Mouse (Mus musculus) midbrain, embryonic 15.5 days (tissue): ENCODE results near the gene Ralgds. TPM values are rescaled to one million over a fixed set of nuclear protein-coding genes. Genes with fewer than 3 reads are reported as not detected.

Experiments
- ATAC-seq: fragments of 200-750 bp; cut with Nextera tagmentation; replicated peaks from 2 replicates; pipeline ENCODE4 v1.8.0; 2017; ENCODE audit warnings: moderate TSS enrichment
- H3K27ac ChIP-seq: fragments of 300-500 bp; sonication (generic); 2 replicates; pipeline ENCODE4 v1.5.1; 2015; ENCODE audit warnings: mild to moderate bottlenecking, inconsistent platforms
- H3K27me3 ChIP-seq: fragments of 300-500 bp; sonication (generic); replicated peaks from 2 replicates; pipeline ENCODE4 v1.6.1; 2015; ENCODE audit warnings: inconsistent platforms
- H3K36me3 ChIP-seq: fragments of 300-500 bp; sonication (generic); replicated peaks from 2 replicates; pipeline ENCODE4 v1.6.1; 2015; ENCODE audit warnings: inconsistent platforms
- H3K4me1 ChIP-seq: fragments of 300-500 bp; sonication (generic); 2 replicates; pipeline ENCODE4 v1.6.1; 2015; ENCODE audit warnings: inconsistent platforms
- H3K4me2 ChIP-seq: fragments of 300-500 bp; sonication (generic); 2 replicates; pipeline ENCODE4 v1.6.1; 2015; ENCODE audit warnings: inconsistent platforms, mild to moderate bottlenecking, moderate library complexity
- H3K4me3 ChIP-seq: fragments of 300-500 bp; sonication (generic); 2 replicates; pipeline ENCODE4 v1.5.1; 2015; ENCODE audit warnings: mild to moderate bottlenecking, inconsistent platforms
- H3K9ac ChIP-seq: fragments of 300-500 bp; sonication (generic); 2 replicates; pipeline ENCODE4 v1.6.1; 2015; ENCODE audit warnings: mild to moderate bottlenecking, inconsistent platforms
- H3K9me3 ChIP-seq: fragments of 300-500 bp; sonication (generic); 2 replicates; pipeline ENCODE4 v1.6.1; 2016; ENCODE audit warnings: inconsistent platforms
- WGBS: fragments of 180-500 bp; shearing (Covaris S2); methylation state at CpG from one replicate; pipeline ENCODE4 v1.1.7; 2015; ENCODE audit warnings: mixed read lengths; 5-methylcytosine and 5-hydroxymethylcytosine counted together
- polyA plus RNA-seq: library from polyadenylated mRNA; unstranded; fragments of >200 nt; fragmentation: Nextera tagmentation; extraction: Ambion mirVana; gene quantifications from 2 replicates; pipeline ENCODE4 v1.2.1, GENCODE M21; 2015

Ralgds gene
- polyA plus RNA-seq, 1 experiment from 2014 or later, result 92.0 TPM

DNA sequence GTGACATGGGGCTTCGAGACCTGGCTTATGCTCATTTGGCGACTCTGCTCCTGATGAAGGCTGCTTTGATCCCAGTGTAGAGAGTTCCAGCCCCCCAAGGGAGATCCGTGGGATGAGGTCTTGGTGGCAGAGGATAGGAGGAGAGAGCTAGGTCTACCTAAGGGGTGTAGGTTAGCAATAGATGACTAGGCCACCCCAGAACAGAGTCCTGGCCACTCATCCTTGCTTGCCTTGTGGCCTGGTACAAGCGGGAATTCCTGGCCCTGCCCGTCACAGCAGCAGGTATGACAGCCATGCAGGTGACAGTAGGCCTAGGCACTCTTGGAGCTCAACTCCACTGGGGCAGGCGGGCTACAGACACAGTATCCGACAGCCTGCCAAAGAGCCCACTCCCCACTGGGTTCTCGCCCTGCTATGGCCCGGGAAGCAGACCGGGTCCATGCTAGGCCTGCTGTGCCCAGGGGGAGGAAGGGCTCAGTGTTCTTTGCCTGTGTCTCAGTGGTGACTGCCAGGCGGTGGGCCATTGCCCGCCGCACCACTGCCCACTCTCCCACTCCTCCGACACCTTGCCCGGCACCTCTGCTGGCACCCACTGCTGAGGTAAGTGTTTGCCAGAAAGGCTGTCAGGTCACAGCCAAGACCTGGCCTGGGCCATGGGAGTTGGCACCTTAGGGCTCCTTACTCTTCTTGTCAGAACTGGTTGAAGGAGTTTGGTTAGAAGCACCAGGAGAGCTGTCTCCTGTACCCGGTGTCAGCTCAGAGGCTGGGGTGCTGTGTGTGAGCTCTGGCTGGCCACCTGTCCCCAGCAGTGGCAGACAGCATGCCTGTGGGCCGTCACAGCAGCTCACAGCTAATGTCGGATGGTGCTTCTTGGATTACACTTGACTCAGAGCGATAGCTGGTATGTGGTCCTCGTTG is 14.8 kb downstream of the Ralgds start:
- Histone ChIP-seq H3K27ac (no peak overlapping the region), H3K9ac (no peak overlapping the region), H3K36me3 (no peaks in the 10 kb centered on the region), H3K9me3 (no peaks in the 10 kb centered on the region), H3K27me3 (no peaks in the 10 kb centered on the region), H3K4me3 (no peak overlapping the region), H3K4me1 (peaks cover 90% of the 10 kb centered on the region), H3K4me2 (no peak overlapping the region)
- no peak for ATAC-seq
- WGBS, result 84% methylated on average over 20 of the region's 20 CpGs

GRCm38 (mm10) chr2:28528354-28528730 is 15.4 kb downstream of the Ralgds start:
- Histone ChIP-seq H3K4me3 (no peak overlapping the region), H3K27me3 (no peaks in the 10 kb centered on the region), H3K9ac (no peak overlapping the region), H3K4me1 (peaks cover 94% of the 10 kb centered on the region), H3K4me2 (no peak overlapping the region), H3K36me3 (no peaks in the 10 kb centered on the region), H3K9me3 (no peaks in the 10 kb centered on the region), H3K27ac (no peak overlapping the region)
- no peak for ATAC-seq
- 81% methylated on average over 7 of the region's 7 CpGs for WGBS

GRCm38 (mm10) chr2:28529856-28530255 is 16.9 kb downstream of the Ralgds start:
- Histone ChIP-seq H3K9ac (no peak overlapping the region), H3K27ac (0 out of 2 replicates have a peak overlapping the region, but pooled peaks have one; percentile 3)

DNA sequence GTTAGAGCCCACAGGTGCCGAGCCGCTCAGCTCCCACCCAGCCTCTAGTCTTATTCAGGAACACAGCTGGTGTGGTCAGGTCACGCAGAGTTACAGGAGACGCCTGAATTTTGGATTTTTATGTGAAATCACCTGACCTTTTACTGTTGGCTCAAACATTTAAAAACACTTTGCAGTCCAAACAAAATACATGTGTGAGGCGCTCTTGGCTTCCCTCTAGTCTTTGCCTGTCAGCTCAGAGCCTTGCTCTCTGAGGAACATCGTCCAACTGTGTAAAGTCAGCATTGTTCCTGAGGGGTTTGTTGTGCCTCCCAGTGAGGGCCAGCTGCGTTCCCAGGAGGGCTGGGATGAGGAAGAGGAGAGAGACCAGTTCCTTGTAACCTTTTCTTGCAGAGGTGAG is 17.4 kb downstream of the Ralgds start:
- WGBS, result 56% methylated on average over 7 of the region's 7 CpGs
- no peak overlapping the region for H3K9ac ChIP-seq
- H3K4me3 ChIP-seq, result no peak overlapping the region
- H3K36me3 ChIP-seq, result no peaks in the 10 kb centered on the region
- H3K27ac ChIP-seq, result no peak overlapping the region
- no peaks in the 10 kb centered on the region for H3K27me3 ChIP-seq
- no peaks in the 10 kb centered on the region for H3K9me3 ChIP-seq
- H3K4me2 ChIP-seq, result no peak overlapping the region
- H3K4me1 ChIP-seq, result peaks cover 96% of the 10 kb centered on the region
- ATAC-seq, result no peak

More at GRCm38 (mm10) chr2:28529856-28530255, 16.9 kb downstream of the Ralgds start:
- WGBS, result 66% methylated on average over 4 of the region's 4 CpGs
- Histone ChIP-seq H3K4me3 (no peak overlapping the region), H3K36me3 (no peaks in the 10 kb centered on the region), H3K4me2 (no peak overlapping the region), H3K27me3 (no peaks in the 10 kb centered on the region), H3K9me3 (no peaks in the 10 kb centered on the region), H3K4me1 (peaks cover 96% of the 10 kb centered on the region)
- ATAC-seq, result no peak

DNA sequence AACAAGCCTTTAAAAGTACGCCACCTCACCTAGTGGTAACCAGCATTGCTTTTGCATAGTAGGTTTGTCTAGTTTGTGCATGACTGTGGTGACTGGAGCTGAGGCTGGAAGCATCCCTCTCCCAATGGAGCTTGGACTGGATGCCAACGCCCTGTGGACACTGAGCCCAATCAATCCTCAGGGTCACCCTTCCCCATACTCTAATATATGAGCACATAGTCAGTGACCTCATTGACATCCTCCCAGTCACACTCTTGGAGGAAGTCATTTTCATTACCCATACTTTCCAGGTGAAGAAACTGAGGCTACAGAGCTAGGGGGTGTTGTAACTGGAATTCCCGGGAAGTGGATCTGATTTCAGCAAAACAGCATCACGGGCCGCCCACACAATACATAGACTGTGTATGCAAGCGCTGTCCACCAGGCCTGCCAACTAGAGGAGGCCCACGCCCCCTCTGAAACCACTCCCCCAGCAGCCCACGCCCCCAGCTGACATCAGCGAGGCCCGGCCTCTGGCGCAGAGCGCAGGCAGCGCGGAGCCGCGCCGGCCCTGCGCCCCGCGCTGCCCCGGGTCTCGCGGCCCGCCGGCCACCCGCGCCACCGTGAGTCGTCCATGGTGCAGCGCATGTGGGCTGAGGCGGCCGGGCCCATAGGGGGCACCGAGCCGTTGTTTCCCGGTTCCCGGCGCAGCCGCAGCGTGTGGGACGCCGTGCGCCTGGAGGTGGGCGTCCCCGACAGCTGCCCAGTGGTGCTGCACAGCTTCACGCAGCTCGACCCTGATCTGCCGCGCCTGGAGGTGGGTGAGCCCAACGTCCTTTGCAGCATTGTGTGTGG is 20.2 kb downstream of the Ralgds start:
- peak overlapping the region; percentile 79 for H3K4me2 ChIP-seq
- no peaks in the 10 kb centered on the region for H3K9me3 ChIP-seq
- peaks cover 98% of the 10 kb centered on the region for H3K4me1 ChIP-seq
- no peaks in the 10 kb centered on the region for H3K36me3 ChIP-seq
- peak overlapping the region; percentile 54 for H3K9ac ChIP-seq
- peak overlapping the region; percentile 49 for H3K4me3 ChIP-seq
- H3K27me3 ChIP-seq, result no peaks in the 10 kb centered on the region
- WGBS, result 2% methylated on average over 49 of the region's 49 CpGs
- peak; percentile 91 for ATAC-seq
- peak overlapping the region; percentile 79 for H3K27ac ChIP-seq

- H3K4me2 ChIP-seq, result peak overlapping the region; percentile 79
- no peaks in the 10 kb centered on the region for H3K27me3 ChIP-seq
- no peak for ATAC-seq
- peaks cover 98% of the 10 kb centered on the region for H3K4me1 ChIP-seq
- H3K27ac ChIP-seq, result peak overlapping the region; percentile 79
- WGBS, result 45% methylated on average over 7 of the region's 7 CpGs
- peak overlapping the region; percentile 54 for H3K9ac ChIP-seq
- H3K36me3 ChIP-seq, result no peaks in the 10 kb centered on the region
- H3K4me3 ChIP-seq, result peak overlapping the region; percentile 49
- no peaks in the 10 kb centered on the region for H3K9me3 ChIP-seq
These were observed 21.0 kb downstream of the Ralgds start for GRCm38 (mm10) chr2:28533901-28534435.

DNA sequence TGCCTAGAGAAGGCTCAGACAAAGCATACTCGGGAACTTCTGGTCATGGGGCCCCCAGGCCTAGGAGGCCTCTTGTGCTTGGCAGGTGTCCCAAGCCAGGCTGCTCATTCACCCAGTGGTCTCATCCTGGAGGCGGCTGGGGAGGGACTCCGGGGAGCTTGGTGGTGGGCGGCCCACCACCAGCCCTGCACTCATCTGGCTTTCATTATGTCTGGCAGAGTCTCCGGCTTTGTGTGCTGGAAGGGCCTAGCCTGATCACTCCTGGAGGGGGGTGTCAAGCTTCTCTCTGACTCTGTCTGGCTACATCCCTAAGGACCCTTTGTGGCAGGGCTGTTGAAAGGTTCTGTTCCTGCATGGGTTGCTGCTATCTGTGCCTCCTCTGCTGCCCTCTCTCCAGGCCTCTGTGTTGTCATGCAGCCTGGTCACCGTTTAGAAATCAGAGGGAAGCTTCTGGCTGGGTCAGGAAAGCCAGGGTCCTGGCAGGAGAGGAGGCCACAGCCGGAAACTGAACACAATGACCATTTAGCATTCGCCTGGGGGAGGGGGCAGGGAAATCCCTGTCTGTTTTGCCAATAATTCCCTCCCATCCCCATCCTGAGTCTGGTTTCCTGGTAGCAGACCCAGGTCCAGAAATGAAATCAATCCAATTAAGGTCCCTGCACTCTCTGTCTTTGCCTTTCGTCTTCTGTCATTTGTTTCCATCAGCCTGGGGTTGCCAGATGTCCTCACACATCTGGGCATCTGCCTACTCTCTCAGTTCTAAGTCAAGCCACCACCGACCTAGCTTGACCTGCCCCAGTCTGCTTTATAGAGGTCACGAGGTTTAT is 21.7 kb downstream of the Ralgds start:
- Histone ChIP-seq H3K4me2 (peak overlapping the region; percentile 79), H3K27me3 (no peaks in the 10 kb centered on the region), H3K36me3 (no peaks in the 10 kb centered on the region), H3K4me3 (peak overlapping the region; percentile 49), H3K9me3 (no peaks in the 10 kb centered on the region), H3K9ac (peak overlapping the region; percentile 54), H3K27ac (peak overlapping the region; percentile 79), H3K4me1 (peaks cover 98% of the 10 kb centered on the region)
- no peak for ATAC-seq
- WGBS, result 20% methylated on average over 11 of the region's 11 CpGs

GRCm38 (mm10) chr2:28535263-28535540 is 22.3 kb downstream of the Ralgds start:
- Histone ChIP-seq H3K4me3 (no peak overlapping the region), H3K4me1 (peaks cover 98% of the 10 kb centered on the region), H3K27me3 (no peaks in the 10 kb centered on the region), H3K9ac (no peak overlapping the region), H3K27ac (peak overlapping the region; percentile 79), H3K36me3 (no peaks in the 10 kb centered on the region), H3K9me3 (no peaks in the 10 kb centered on the region), H3K4me2 (peak overlapping the region; percentile 79)
- no peak for ATAC-seq
- WGBS, result 29% methylated on average over 4 of the region's 4 CpGs

GRCm38 (mm10) chr2:28535650-28536049 is 22.7 kb downstream of the Ralgds start:
- Histone ChIP-seq H3K4me3 (no peak overlapping the region), H3K9ac (no peak overlapping the region), H3K4me2 (peak overlapping the region; percentile 79), H3K36me3 (no peaks in the 10 kb centered on the region), H3K4me1 (peaks cover 98% of the 10 kb centered on the region), H3K27ac (peak overlapping the region; percentile 79), H3K9me3 (no peaks in the 10 kb centered on the region), H3K27me3 (no peaks in the 10 kb centered on the region)
- WGBS, result 39% methylated on average over 7 of the region's 7 CpGs
- ATAC-seq, result no peak

DNA sequence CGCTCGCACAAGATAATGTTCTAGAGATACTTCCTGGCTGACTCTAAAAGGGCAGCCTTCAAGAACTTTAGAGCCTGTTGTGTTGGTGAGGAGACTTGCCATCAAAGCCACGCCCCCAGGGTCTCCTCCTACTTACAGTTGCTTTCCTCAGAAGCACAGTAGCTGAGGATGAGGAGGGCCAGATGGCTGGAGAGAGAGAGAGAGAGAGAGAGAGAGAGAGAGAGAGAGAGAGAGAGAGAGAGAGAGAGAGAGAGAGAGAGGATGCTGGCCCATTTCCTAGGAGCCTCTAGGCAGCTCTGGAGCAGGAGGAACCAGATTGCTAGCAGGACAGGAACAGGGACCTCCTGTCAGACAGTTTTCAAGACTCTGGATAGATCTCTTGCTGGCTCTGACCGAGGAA is 23.2 kb downstream of the Ralgds start:
- Histone ChIP-seq H3K36me3 (no peaks in the 10 kb centered on the region), H3K9me3 (no peaks in the 10 kb centered on the region), H3K4me3 (no peak overlapping the region), H3K4me2 (0 out of 2 replicates have a peak overlapping the region, but pooled peaks have one; percentile 79), H3K4me1 (peaks cover 94% of the 10 kb centered on the region), H3K27ac (peak overlapping the region; percentile 79), H3K9ac (no peak overlapping the region), H3K27me3 (no peaks in the 10 kb centered on the region)
- ATAC-seq, result no peak
- WGBS, result 83% methylated on average over 4 of the region's 4 CpGs

- H3K9me3 ChIP-seq, result no peaks in the 10 kb centered on the region
- H3K4me1 ChIP-seq, result peaks cover 86% of the 10 kb centered on the region
- H3K27ac ChIP-seq, result peak overlapping the region; percentile 2
- no peaks in the 10 kb centered on the region for H3K27me3 ChIP-seq
- peaks cover under 1% of the 10 kb centered on the region; the same call in 1 of the 2 replicates for H3K36me3 ChIP-seq
- no peak for ATAC-seq
- H3K4me3 ChIP-seq, result no peak overlapping the region
- H3K4me2 ChIP-seq, result no peak overlapping the region
- WGBS, result 65% methylated on average over 11 of the region's 11 CpGs
- 0 out of 2 replicates have a peak overlapping the region, but pooled peaks have one; percentile 12 for H3K9ac ChIP-seq
These were observed 24.1 kb downstream of the Ralgds start for GRCm38 (mm10) chr2:28536766-28537633.
